8 mouse cellular contexts compared by ENCODE assay signal in genomic region chr5:24352251-24352859, GRCm38 (mm10). TPM values are rescaled to one million over a fixed set of nuclear protein-coding genes. Genes with fewer than 3 reads are reported as not detected.
DNase-seq lines count a peak whose midpoint lies in the region; ATAC-seq and TF ChIP-seq lines count a peak whose summit lies in the region.

No protein-coding gene starts in this region.

- peak overlapping the region; percentile 57 for H3K9ac ChIP-seq in heart, adult 2 months (ENCODE audit: low read depth, low read length)
- H3K9ac ChIP-seq in limb, embryonic 11.5 days (ENCODE audit: low read length), result no peak overlapping the region
- peak overlapping the region; percentile 81 for H3K9ac ChIP-seq in neural tube, embryonic 14.5 days (replicated peaks; ENCODE audit: low read depth, low read length)

- no peaks in the 10 kb centered on the region for H3K79me2 ChIP-seq in heart, adult 2 months (replicated peaks; ENCODE audit: control insufficient read depth, insufficient read depth, low read length)

- H3K27ac ChIP-seq in left cerebral cortex, adult 2 months, result peak overlapping the region; percentile 84
- peak overlapping the region; percentile 92 for H3K27ac ChIP-seq in heart, adult 2 months
- peak overlapping the region; percentile 79 for H3K27ac ChIP-seq in limb, embryonic 11.5 days (replicated peaks; ENCODE audit: low read depth, low read length)
- H3K27ac ChIP-seq in neural tube, embryonic 14.5 days (ENCODE audit: low read depth, low read length), result peak overlapping the region; percentile 95

- no peaks in the 10 kb centered on the region; the same call in 1 of the 2 replicates for H3K27me3 ChIP-seq in heart, adult 2 months (ENCODE audit: control insufficient read depth, insufficient read depth, low read length)
- H3K27me3 ChIP-seq in limb, embryonic 11.5 days (ENCODE audit: control insufficient read depth, insufficient read depth, low read length), result peaks cover 24% of the 10 kb centered on the region
- H3K27me3 ChIP-seq in neural tube, embryonic 14.5 days (ENCODE audit: control insufficient read depth, insufficient read depth, low read length), result peaks cover 3% of the 10 kb centered on the region; the same call in 1 of the 2 replicates

- peak overlapping the region; percentile 91 for H3K4me2 ChIP-seq in limb, embryonic 11.5 days (ENCODE audit: low read depth, severe bottlenecking)
- peak overlapping the region; percentile 99 for H3K4me2 ChIP-seq in neural tube, embryonic 14.5 days (ENCODE audit: low read depth, low read length)

- peak; percentile 16; the same call in 1 of the 2 replicates for TF ChIP-seq POLR2A in heart, adult 2 months (IDR thresholded peaks at IDR 0.05; ENCODE audit: insufficient read depth, low read depth, low read length)

- no peaks in the 10 kb centered on the region; the same call in 1 of the 2 replicates for H3K36me3 ChIP-seq in heart, adult 2 months (ENCODE audit: control insufficient read depth, insufficient read depth, low read length)
- no peaks in the 10 kb centered on the region for H3K36me3 ChIP-seq in limb, embryonic 11.5 days (ENCODE audit: control insufficient read depth, insufficient read depth, low read length)
- H3K36me3 ChIP-seq in neural tube, embryonic 14.5 days (ENCODE audit: control insufficient read depth, insufficient read depth, low read length), result no peaks in the 10 kb centered on the region

- WGBS in heart, adult 2 months, result 15% methylated on average over 24 of the region's 24 CpGs
- WGBS in limb, embryonic 11.5 days, result 0% methylated on average over 24 of the region's 24 CpGs
- WGBS in neural tube, embryonic 14.5 days, result under 1% methylated on average over 24 of the region's 24 CpGs

- DNase-seq in left cerebral cortex, adult 2 months (ENCODE audit: extremely low spot score in 1 of 2, low spot score in 2 of 2), result peak in 1 of 2 experiments; percentile 33
- DNase-seq in left cerebral cortex, postnatal 25 days (ENCODE audit: low spot score in 2 of 2), result no peak
- DNase-seq in cerebellum, adult 9-10 months, result peak; percentile 50
- peak; percentile 71 to 74 for DNase-seq in heart, adult 2 months
- peak; percentile 88 for DNase-seq in limb, embryonic 11.5 days (ENCODE audit: low spot score)
- DNase-seq in spleen, postnatal 10 days (ENCODE audit: low spot score in 2 of 2), result no peak
- DNase-seq in layer of hippocampus, adult 9-10 months (ENCODE audit: low spot score), result no peak

- TF ChIP-seq CTCF in left cerebral cortex, adult 2 months (IDR thresholded peaks at IDR 0.05), result no peak
- no peak for TF ChIP-seq CTCF in heart, adult 2 months (IDR thresholded peaks at IDR 0.05)

- TF ChIP-seq EP300 in heart, adult 2 months (IDR thresholded peaks at IDR 0.05; ENCODE audit: insufficient read depth, low read depth, low read length), result no peak

- peak; percentile 81 for ATAC-seq in limb, embryonic 11.5 days (ENCODE audit: insufficient number of reproducible peaks, low FRiP score, low TSS enrichment, low read depth)
- peak; percentile 15 for ATAC-seq in neural tube, embryonic 14.5 days (ENCODE audit: low read depth)

- peak overlapping the region; percentile 67 for H3K4me3 ChIP-seq in left cerebral cortex, adult 2 months
- peak overlapping the region; percentile 66; the same call in 1 of the 2 replicates for H3K4me3 ChIP-seq in heart, adult 2 months
- H3K4me3 ChIP-seq in limb, embryonic 11.5 days (ENCODE audit: low read depth, low read length), result peak overlapping the region; percentile 50; the same call in 1 of the 2 replicates
- peak overlapping the region; percentile 75 for H3K4me3 ChIP-seq in neural tube, embryonic 14.5 days (ENCODE audit: low read depth, low read length)

- H3K4me1 ChIP-seq in heart, adult 2 months (ENCODE audit: control insufficient read depth, insufficient read depth, low read length), result peaks cover 6% of the 10 kb centered on the region
- H3K4me1 ChIP-seq in limb, embryonic 11.5 days (ENCODE audit: control insufficient read depth, insufficient read depth, low read length), result peaks cover 25% of the 10 kb centered on the region
- peaks cover 43% of the 10 kb centered on the region for H3K4me1 ChIP-seq in neural tube, embryonic 14.5 days (ENCODE audit: control insufficient read depth, insufficient read depth, low read length)

- H3K9me3 ChIP-seq in limb, embryonic 11.5 days (ENCODE audit: control insufficient read depth, low read length), result no peaks in the 10 kb centered on the region
- no peaks in the 10 kb centered on the region for H3K9me3 ChIP-seq in neural tube, embryonic 14.5 days (ENCODE audit: control insufficient read depth, low read length)

- intact Hi-C loops in left cerebral cortex, adult 2 months (cut with DNase I), result no loop called here
- intact Hi-C loops in left cerebral cortex, postnatal 25 days (cut with DNase I), result loop anchor here (5.0 kb wide), 1 partner anchor 35 kb away; no protein-coding TSS in a partner anchor
- intact Hi-C loops in heart, adult 2 months (cut with DNase I), result loop anchor here (2.0 kb wide), 1 partner anchor 16 kb away; no protein-coding TSS in a partner anchor

RNA-seq across cellular contexts. Expression of gene Kcnh2, which starts 1.0 kb away (rescaled TPM):
- total RNA-seq in left cerebral cortex, adult 2 months (2021), result 10 to 100 TPM; 28.6 to 32.8 TPM
- 10 to 100 TPM; 22.5 to 30.1 TPM for total RNA-seq in left cerebral cortex, postnatal 25 days (2021)
- 10 to 100 TPM; 59.3 to 68.5 TPM for total RNA-seq in heart, adult 2 months (2021)
- polyA plus RNA-seq in heart, adult 2 months (2012; rRNA removed), result 119 and 121 TPM in 2 replicates
- 6.7 and 7.1 TPM in 2 replicates for polyA plus RNA-seq in limb, embryonic 11.5 days (2014; fragmentation: Nextera tagmentation; extraction: Ambion mirVana)
- 13.6 and 17.0 TPM in 2 replicates for polyA plus RNA-seq in neural tube, embryonic 14.5 days (2014; fragmentation: Nextera tagmentation; extraction: Ambion mirVana)

RNA-seq across cellular contexts. Expression of gene Nos3, which starts 12.3 kb away (rescaled TPM):
- total RNA-seq in left cerebral cortex, adult 2 months (2021), result 1 to 10 TPM; 8.8 to 9.3 TPM
- total RNA-seq in left cerebral cortex, postnatal 25 days (2021), result 1 to 10 TPM; 8.0 to 9.5 TPM
- total RNA-seq in heart, adult 2 months (2021), result 10 to 100 TPM; 23.5 to 24.4 TPM
- polyA plus RNA-seq in heart, adult 2 months (2012; rRNA removed), result 26.3 and 30.7 TPM in 2 replicates
- 4.8 and 5.3 TPM in 2 replicates for polyA plus RNA-seq in limb, embryonic 11.5 days (2014; fragmentation: Nextera tagmentation; extraction: Ambion mirVana)
- 4.2 and 9.6 TPM in 2 replicates for polyA plus RNA-seq in neural tube, embryonic 14.5 days (2014; fragmentation: Nextera tagmentation; extraction: Ambion mirVana)

RNA-seq across cellular contexts. Expression of gene Atg9b, which starts 39.6 kb away (rescaled TPM):
- 1 to 10 TPM; 4.0 to 4.2 TPM for total RNA-seq in left cerebral cortex, adult 2 months (2021)
- 1 to 10 TPM; 2.3 to 3.0 TPM for total RNA-seq in left cerebral cortex, postnatal 25 days (2021)
- 1 to 10 TPM in 1 of 2 experiments, under 1 TPM in 1; 0.89 to 1.1 TPM for total RNA-seq in heart, adult 2 months (2021)
- polyA plus RNA-seq in heart, adult 2 months (2012; rRNA removed), result 2.2 and 2.3 TPM in 2 replicates
- polyA plus RNA-seq in limb, embryonic 11.5 days (2014; fragmentation: Nextera tagmentation; extraction: Ambion mirVana), result 0.35 and 1.2 TPM in 2 replicates
- 2.0 and 2.2 TPM in 2 replicates for polyA plus RNA-seq in neural tube, embryonic 14.5 days (2014; fragmentation: Nextera tagmentation; extraction: Ambion mirVana)

RNA-seq across cellular contexts. Expression of gene Abcb8, which starts 41.1 kb away (rescaled TPM):
- 10 to 100 TPM; 45.3 to 54.9 TPM for total RNA-seq in left cerebral cortex, adult 2 months (2021)
- 10 to 100 TPM; 41.3 to 54.2 TPM for total RNA-seq in left cerebral cortex, postnatal 25 days (2021)
- 10 to 100 TPM; 81.2 to 89.8 TPM for total RNA-seq in heart, adult 2 months (2021)
- 148 and 151 TPM in 2 replicates for polyA plus RNA-seq in heart, adult 2 months (2012; rRNA removed)
- polyA plus RNA-seq in limb, embryonic 11.5 days (2014; fragmentation: Nextera tagmentation; extraction: Ambion mirVana), result 37.6 and 40.5 TPM in 2 replicates
- polyA plus RNA-seq in neural tube, embryonic 14.5 days (2014; fragmentation: Nextera tagmentation; extraction: Ambion mirVana), result 47.2 and 47.7 TPM in 2 replicates

Comparison
In these comparisons a context has a peak if more than half of its experiments do, and no peak if none do; other contexts are left out.
1. DNase-seq: peak in cerebellum, adult 9-10 months (single experiment), heart, adult 2 months (2 of 2) and limb, embryonic 11.5 days (single experiment); none in left cerebral cortex, postnatal 25 days (0 of 2), spleen, postnatal 10 days (0 of 2) and layer of hippocampus, adult 9-10 months (single experiment).
2. Peak in every context shown above with its lines, with median percentiles within 50 percentile points of each other: H3K27ac ChIP-seq and H3K4me3 ChIP-seq.